Mouse (Mus musculus) monocyte, adult 2 months (primary cell): ENCODE measurements around the gene Ypel2.
"Not testable (repeated sequence)": the region's sequence is repeated elsewhere in the genome, so short reads cannot be mapped to it uniquely, and the experiment has no call there.

ENCODE experiments used
- DNase-seq, 2 experiments: peaks; one replicate each; pipeline ENCODE4 v3.0.0; 2022; ENCODE audit warnings: low spot score in 2 of 2, low read depth in 1 of 2

Ypel2 gene

DNA sequence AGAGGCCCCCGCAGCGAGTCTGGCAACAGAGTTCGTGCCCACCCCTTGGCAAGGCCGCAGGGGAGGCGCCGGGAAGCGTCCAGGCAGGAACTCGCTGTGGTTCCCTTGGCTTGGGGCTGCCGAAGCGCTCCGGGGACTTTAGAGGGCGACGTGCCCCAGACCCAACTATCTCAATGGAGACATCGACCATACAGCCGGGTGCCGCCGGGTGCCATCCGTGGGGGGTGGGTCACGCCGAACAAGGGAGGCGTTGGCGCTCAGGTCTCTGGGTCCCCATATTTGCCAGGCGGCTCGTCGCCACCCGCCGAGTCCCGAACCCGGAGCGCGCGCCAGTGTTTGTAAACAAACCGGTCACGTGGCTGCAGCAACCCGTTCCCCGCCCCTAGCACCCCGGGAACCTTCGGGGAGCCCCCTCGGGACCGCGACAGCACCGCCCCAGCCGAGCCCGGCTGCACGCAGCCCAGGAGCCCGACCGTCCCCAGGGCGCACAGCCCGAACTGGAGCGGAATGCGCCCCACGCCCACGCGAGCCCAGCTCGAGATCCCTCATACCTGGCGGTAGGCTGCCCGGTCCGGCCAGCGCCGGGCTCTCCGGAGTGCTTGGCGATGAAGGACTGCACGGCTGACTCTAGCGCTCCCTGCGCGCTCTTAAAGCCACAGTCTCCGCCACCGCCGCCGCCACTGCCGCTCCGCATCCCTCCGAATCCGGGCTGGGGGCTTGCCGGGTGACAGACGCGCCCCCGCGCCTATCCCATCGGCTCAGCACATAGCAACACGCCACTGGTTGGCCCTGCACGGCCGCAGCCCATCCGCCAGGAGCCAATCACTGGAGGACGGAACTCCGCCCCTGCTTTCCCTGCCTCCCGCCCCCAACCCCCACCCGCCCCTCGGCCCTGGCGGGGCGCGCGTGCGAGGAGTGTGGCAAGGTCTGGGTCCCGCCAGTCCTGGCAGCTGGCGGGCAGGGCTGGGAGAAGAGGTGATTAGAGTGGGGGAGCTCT lies at the start of gene Ypel2:
Ypel2 (minus strand) TSS at position 667 of the 997 bp plus-strand sequence.
- DNase-seq: peak; percentile 44 to 70

DNA sequence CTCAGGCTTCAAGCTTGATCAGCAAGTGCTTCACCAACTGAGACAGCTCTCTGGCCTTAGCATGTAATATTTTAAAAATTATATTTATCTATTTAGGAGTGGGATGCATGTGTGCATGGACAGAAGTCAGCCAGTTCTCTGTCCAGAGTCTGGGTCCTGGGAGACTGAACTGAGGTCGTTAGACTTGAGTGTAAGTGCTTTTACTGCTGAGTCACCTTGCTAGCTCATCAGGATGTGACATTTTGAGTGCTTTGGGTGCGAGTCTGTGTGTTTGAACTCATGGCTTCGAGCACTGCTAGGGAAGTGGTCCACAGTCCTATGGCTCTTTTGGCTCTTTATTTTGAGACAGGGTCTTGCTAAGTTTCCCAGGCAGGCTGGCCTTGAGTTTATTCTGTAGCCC lies 49.5 kb upstream of the Ypel2 start:
- DNase-seq: no peak

DNA sequence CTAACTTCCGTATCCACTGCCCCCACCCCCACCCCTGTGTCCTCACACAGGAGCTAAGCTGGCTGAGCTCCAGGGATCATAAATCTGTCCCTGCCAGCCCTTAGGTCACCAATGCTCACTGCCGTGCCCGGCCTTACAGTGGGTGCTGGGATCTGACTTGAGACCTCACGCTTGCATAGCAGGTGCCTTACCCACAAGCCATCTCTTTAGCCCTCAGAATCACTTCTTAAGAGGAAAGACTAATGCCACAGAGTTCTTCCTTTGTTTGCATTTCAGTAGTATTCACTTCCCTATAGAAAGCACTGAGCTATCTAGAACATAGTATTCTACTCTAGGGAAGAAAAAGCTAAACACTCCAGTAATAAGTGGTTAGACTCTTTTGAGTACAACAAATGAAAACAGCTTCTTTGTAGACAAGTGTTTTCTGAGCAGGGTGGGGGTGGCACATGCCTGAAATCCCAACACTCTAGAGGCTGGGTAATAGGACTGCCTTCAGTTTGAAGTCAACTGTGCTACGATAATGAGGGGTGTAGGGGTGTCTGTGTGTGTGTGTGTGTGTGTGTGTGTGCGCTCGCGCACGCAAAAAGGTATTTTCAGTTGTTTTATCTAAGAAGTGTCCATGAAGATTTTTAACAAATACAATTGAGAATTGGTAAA lies 45.9 kb upstream of the Ypel2 start:
- no peak for DNase-seq

DNA sequence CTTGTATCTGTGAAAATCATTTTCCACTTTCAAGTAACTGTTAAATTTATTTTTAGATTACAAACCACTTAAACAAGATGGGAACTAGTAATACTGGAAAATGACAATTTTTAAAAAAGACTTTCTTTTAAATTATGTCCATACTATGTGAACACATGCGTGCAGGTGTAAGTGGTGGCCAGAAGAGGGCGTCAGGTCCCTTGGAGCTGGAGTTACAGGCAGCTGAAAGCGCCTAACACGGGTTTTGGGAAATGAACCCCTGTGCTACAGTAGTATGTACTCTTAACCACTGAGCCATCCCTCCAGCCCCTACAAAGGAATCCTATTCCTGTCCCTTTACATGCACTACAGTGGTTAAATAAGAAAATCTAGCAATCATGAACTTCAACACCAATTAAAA lies 42.7 kb upstream of the Ypel2 start:
- no peak for DNase-seq

DNA sequence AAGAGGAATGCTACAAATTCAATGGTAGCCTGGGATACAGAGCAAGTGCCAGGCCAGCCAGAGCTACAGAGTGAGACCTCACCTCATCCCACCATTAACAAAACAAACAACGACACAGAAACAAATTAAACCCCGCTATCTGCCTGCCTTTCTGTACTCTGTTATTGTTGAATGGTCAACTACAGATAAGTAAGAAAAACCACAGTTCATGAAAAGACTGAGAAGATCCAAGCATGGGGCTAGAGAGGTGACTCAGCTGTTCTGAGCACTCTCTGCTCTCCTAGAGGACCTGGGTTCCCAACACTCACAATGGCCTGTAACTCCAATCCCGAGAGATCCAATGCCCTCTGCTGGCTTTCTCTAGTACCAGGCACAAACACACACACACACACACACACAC lies 34.7 kb upstream of the Ypel2 start:
- no peak for DNase-seq

DNA sequence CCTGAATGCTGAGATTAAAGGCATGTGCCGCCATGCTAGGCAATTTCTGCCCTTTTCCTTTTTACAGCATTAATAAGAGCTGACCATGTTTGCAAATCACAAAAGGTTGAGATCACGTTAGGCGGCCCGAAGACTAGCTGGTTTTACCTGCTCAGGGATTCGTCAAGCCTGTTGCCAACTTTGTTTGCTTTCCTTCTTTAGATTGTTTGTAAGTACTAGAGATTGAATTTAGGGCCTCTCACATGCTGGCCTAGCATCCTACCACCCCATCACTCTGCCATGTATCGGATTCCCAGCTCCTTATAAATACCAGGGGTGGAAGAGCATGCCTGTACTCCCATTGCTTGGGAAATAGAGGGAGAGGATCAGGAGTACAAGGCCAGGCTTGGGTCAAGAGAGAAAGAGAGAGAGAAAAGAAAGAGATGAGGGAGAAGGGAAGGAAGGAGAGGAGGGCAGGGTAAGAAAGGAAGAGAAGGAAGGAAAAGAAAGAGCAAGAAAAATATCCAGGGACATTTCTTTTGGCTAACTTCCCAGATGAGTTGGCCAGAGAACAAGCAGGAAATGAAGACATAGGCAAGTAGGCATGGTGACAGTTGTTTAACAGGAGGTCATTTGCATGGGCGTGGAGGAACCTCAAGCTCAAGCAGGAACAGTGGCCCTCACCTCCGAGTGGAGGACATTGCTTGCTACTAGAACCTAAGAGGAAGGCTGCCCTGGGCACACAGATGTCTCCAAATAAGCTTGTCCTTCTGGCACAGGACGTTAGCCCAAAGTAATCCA lies 32.8 kb upstream of the Ypel2 start:
- no peak for DNase-seq

DNA sequence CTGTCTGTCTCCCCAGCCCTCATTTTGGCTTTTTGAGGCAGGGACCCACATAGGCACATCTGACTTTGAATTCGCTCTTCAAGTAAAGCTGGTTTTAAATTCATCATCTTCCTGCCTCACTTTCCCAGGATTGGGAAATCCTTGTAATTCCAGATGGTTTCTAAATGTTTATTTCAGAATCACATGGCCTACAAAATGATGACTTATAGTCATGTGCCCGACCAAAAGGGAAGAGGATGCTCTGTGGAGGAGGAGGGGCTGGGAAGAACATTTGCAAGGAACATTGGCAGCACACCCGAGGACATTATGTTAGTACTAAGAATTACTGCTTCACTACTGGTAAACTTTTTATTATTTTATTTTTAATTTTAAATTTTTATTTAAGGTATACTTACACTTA lies 31.8 kb upstream of the Ypel2 start:
- DNase-seq: no peak

DNA sequence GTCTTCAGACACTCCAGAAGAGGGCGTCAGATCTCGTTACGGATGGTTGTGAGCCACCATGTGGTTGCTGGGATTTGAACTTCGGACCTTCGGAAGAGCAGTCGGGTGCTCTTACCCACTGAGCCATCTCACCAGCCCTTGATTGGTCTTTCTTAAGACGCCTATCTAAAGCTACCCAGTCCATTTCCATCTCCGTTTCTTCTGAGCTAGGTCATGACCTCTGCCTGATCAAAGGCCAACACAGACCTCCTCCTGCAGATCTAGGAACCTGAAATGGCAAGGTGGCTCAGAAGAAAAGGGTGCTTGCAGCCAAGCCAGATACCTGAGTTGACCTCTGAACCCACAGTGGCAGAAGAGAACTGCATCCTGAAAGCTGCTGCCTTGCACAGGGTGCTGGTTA lies 29.7 kb upstream of the Ypel2 start:
- DNase-seq: not testable (repeated sequence)

DNA sequence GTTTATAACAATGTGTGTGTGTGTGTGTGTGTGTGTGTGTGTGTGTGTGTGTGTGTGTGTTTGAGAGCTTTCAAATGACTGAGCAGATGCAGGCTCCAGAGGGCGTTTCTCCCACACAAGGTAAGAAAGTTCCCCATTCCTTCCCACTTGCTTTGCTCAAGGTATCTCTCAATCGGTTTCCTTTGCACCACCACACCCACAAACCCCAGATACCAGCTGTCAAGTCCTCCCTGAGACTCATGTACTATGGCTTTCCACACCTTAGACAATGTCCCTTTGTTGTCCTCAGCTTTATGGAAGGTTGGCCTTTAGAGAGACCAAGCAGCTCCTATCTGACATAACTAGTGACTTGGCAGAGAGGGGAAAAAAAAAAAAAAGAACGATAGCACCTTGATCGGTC lies 29.3 kb upstream of the Ypel2 start:
- no peak for DNase-seq

DNA sequence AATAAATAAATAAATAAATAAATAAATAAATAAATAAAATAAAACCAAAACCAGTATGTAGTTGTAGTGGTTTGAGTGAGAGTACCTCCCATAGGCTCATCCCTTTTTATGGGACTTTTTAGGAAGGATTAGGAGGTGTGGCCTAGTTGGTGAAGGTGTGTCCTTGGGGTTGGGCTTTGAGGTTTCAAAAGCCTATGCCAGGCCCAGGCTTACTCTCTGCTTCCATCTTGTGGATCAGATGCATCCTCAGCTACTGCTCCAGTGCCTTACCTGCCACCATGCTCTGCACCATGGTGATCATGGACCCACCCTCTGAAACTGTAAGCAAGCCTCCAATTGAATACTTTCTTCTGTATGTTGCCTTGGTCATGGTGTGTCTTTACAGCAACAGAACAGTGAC lies 28.0 kb upstream of the Ypel2 start:
- DNase-seq: no peak

DNA sequence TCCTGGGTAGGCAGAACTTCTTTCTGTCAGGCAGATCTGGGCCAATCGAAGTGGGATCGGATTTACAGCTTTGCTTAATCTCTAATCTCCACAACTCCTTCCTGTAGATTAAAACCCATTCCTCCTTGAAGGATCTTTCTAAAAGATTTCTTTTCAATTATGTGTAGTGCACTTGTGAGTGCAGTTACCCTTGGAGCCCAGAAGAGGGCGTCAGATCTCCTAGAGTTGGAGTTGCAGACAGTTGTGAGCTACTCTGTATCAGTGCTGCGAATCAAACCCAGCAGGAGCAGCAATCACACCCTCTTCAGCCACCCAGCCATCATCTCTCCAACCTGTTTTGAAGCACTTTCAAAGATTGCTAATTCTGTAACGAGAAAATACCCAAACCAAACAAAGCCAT lies 26.9 kb upstream of the Ypel2 start:
- no peak for DNase-seq

DNA sequence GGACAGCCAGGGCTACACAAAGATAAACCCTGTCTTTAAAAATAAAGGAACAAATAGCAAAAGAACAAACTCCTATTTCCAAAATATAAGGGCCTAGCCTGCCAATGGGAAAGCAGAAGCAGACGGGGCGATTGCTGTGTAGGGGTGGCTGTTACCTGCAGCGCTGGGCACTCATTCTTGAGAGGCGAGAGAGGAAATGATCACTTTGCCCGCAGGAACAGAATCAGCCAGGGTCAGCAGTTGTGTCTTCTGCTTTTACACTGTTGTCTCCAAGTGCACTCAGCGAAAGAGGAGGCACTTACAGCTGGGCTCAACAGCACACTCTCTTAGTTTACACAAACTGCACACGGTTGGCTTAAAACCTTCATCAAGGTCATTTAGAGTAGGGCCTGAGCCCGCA lies 25.9 kb upstream of the Ypel2 start:
- no peak for DNase-seq

DNA sequence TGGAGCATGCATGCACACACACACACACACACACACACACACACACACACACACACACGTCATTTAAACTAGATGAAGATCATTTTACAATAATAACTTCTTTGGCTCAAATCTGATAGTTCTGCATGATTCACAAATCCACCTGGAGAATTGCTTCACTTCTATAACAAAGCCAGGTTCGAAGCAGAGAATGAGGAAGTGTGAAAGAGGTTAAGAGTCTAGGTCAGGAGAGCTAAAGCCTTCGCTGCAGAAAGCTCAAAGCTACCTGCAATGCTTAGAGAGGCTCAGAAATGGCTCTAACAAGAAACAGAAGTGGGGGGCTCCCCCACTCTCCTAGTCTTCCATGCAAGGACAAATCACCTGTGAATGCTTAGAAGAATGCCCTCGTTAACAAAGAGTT lies 24.6 kb upstream of the Ypel2 start:
- no peak for DNase-seq

DNA sequence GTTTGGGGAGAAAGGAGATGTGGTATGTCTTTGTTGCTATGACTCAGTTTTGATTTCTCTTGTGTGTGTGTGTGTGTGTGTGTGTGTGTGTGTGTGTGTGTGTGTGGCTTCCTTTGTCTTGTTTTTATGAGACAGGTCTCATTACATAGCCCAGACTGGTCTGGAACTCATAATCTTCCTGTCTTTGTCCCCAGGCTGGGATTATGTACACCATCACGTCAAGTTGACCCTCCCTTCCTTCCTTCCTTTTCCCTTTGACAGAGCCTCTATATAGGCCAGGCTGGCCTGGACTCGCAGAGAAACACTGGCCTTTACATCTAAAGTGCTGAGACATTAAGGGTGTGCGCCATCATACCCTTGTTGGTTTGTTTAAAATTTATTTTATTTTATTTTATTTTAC lies 22.2 kb upstream of the Ypel2 start:
- no peak for DNase-seq

DNA sequence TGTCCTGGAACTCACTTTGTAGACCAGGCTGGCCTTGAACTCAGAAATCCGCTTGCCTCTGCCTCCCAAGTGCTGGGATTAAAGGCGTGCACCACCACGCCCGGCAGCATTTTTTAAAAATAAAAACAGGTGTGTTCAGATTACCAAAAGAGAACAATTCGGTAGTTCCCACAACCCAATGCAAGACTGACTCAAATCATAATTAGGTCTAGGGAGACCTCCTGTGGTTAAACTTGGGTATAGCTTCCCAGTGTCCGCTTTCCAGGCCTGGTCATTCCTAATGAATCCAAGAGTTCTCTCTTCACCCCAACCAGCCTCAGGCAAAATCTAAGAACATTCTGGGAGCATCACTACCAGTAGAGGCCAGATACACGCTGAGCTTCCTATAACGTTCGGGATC lies 17.0 kb upstream of the Ypel2 start:
- peak in 1 of 2 experiments; percentile 25 for DNase-seq

DNA sequence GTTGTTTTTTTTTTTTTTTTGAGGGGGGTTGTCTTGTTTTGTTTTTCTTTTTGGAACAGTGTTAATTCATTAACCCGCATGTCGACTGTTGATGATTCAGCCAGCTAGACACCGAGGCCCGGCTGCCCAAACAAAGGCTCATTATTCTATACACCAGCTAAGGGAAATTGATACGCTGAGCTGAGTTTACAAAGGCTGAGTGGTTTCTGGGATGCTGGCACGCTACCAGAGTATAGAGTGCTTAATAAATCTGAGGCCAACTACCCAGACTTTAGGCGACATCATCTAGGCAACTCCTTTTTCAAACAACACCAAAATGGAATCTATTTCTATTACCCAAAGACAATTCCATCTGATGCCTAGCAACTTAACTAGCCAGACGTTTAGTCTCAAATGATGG lies 13.9 kb upstream of the Ypel2 start:
- DNase-seq: no peak

DNA sequence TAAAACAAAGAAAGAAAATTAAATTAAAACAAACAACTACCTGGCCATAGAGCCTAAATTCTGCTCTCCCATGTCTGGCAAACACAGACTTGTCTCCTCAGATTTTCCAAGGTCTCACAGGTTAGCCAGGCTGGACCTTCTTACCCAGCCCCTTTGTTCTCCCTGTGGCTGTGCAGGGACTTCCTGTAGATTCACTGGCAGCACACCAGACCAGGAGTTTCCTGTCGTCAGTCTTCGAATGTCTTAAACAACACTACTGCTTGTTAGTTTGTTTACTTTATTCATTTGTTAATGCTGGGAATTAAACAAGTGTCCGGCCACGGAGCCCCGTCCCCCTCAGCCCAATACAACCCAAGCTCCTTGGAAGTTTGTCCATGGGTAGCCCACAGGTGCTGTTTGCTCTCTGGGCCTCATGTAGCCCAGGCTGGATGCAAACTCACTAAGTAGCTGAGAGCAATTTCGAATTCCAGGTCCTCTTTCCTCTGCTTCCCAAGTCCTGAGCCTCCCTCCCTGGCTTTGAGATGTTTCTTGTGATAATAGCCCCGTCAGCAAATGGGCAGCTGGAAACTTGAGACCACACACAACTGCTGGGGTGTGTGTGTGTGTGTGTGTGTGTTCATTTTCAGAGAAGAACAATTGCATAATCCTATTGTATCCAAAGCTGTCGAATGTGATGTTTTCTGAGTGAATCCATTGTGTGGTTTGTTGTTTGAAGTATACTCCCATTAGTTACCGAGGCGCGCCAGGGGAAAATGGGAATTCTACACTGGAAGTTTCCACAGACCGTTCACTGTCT lies 11.7 kb upstream of the Ypel2 start:
- no peak for DNase-seq

DNA sequence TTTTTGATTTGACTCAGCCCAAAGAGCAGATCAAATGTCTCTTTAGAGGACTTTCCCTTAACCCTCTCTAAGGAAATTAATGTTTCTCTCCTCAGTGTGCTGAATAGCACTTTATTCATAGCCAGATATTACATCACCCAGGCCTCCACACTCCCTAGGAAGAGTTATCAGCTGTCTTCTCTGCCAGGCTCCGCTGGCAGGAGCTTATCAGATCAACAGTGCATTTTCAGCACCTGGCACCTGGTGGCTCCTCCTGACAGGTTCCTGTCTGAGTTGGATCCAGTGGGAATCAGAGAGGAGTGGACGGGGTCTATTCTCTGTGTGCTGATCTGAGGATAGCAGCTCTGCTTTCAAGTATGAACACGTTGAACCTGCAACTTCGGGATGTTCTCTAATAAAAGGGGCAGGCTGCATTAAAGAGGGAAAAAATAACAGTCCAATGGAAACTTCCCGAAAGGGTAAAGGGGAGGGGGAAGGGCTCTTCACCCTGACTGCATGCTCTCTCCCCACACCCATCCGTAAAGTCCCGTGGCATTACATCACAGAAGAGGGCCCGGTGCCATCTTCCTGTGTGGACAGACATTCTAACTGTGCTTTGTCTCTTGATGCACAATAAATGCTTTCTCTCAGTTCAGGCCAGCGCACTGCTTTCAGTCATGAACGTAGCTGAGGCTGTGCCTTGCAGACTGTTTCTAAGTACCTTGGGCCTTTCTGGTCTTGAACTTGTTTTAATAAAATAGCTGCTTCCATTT lies 8.7 kb upstream of the Ypel2 start:
- no peak for DNase-seq

DNA sequence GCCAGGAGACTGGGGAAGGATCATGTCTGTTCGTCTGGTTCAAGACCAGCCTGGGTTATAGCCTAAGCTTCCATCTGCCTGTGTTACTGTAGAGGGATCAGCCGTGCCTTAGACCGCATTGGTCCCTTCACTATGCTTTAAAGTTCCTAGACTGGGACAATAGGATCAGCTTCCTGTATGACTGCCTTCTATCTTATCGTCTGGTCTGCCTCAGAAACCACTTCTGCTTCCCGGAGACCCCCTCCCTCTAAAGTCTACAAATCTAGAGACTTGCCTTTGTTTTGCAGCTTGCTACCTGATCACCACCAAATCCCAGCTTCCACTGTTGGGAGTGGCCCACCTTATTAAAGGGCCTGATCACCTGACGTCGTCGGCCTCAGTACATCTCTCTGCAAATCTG lies 7.7 kb upstream of the Ypel2 start:
- no peak for DNase-seq

DNA sequence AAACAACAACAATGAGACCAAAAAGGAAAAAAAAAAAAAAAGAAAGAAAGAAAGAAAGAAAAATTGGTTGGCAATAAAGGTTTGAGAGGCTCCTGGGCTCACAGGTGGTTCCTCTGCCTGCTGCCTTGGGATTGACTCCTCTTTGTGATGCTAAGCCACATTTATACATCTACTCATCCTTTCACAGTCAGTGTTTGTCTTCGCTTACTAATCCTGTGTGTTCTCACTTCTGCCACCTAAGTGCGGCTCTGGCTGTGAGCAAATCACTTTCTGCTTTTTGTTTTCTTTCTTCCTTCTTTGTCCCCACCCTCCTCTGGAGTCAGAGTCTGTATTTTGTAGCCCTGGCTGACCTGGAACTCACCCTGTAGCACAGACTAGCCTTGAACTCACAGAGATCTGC lies 2.8 kb upstream of the Ypel2 start:
- DNase-seq: no peak
